Mouse (Mus musculus): Measurements from ENCODE around the gene Cmtm7.

The Cmtm7 gene

GRCm38 (mm10) chr9:114781526-114782212 lies at the start of gene Cmtm7:
TSS of gene Cmtm7 (minus strand) at chr9:114781856.
- in situ Hi-C loops (cut with MboI, MseI), result loop anchor here in 1 of 2 experiments (25.0 kb wide), 1 partner anchor 1581 kb away; no protein-coding TSS in a partner anchor

- in situ Hi-C loops (cut with MboI, MseI), result no loop called here
Observed at GRCm38 (mm10) chr9:114830351-114830750, 48.7 kb upstream of the Cmtm7 start.

- in situ Hi-C loops (cut with MboI, MseI), result no loop called here
Observed at GRCm38 (mm10) chr9:114829669-114830068, 48.0 kb upstream of the Cmtm7 start.

GRCm38 (mm10) chr9:114828377-114828776 lies 46.7 kb upstream of the Cmtm7 start:
- in situ Hi-C loops (cut with MboI, MseI), result no loop called here

- in situ Hi-C loops (cut with MboI, MseI), result no loop called here
Observed at GRCm38 (mm10) chr9:114827242-114827852, 45.7 kb upstream of the Cmtm7 start.

GRCm38 (mm10) chr9:114824166-114824565 lies 42.5 kb upstream of the Cmtm7 start:
- in situ Hi-C loops (cut with MboI, MseI), result no loop called here

- in situ Hi-C loops (cut with MboI, MseI), result no loop called here
Observed at GRCm38 (mm10) chr9:114821548-114822289, 40.1 kb upstream of the Cmtm7 start.

- in situ Hi-C loops (cut with MboI, MseI), result loop anchor here (5.0 kb wide), 2 partner anchors 57 to 83 kb away; no protein-coding TSS in a partner anchor
Observed at GRCm38 (mm10) chr9:114818918-114819317, 37.3 kb upstream of the Cmtm7 start.

GRCm38 (mm10) chr9:114817012-114817411 lies 35.4 kb upstream of the Cmtm7 start:
- in situ Hi-C loops (cut with MboI, MseI), result loop anchor here (5.0 kb wide), 2 partner anchors 55 to 85 kb away; no protein-coding TSS in a partner anchor

- in situ Hi-C loops (cut with MboI, MseI), result loop anchor here (5.0 kb wide), 2 partner anchors 54 to 86 kb away; no protein-coding TSS in a partner anchor
Observed at GRCm38 (mm10) chr9:114816121-114816520, 34.5 kb upstream of the Cmtm7 start.

- in situ Hi-C loops (cut with MboI, MseI), result loop anchor here (5.0 kb wide), 2 partner anchors 53 to 87 kb away; no protein-coding TSS in a partner anchor
Observed at GRCm38 (mm10) chr9:114815315-114815714, 33.7 kb upstream of the Cmtm7 start.

- in situ Hi-C loops (cut with MboI, MseI), result no loop called here
Observed at GRCm38 (mm10) chr9:114812001-114812400, 30.3 kb upstream of the Cmtm7 start.

GRCm38 (mm10) chr9:114810837-114811236 lies 29.2 kb upstream of the Cmtm7 start:
- in situ Hi-C loops (cut with MboI, MseI), result no loop called here

GRCm38 (mm10) chr9:114808671-114809070 lies 27.0 kb upstream of the Cmtm7 start:
- in situ Hi-C loops (cut with MboI, MseI), result no loop called here

GRCm38 (mm10) chr9:114807261-114807660 lies 25.6 kb upstream of the Cmtm7 start:
- in situ Hi-C loops (cut with MboI, MseI), result no loop called here

GRCm38 (mm10) chr9:114805151-114805671 lies 23.6 kb upstream of the Cmtm7 start:
- in situ Hi-C loops (cut with MboI, MseI), result no loop called here

GRCm38 (mm10) chr9:114802191-114802590 lies 20.5 kb upstream of the Cmtm7 start:
- in situ Hi-C loops (cut with MboI, MseI), result no loop called here

GRCm38 (mm10) chr9:114801301-114801700 lies 19.6 kb upstream of the Cmtm7 start:
- in situ Hi-C loops (cut with MboI, MseI), result no loop called here

GRCm38 (mm10) chr9:114799498-114800107 lies 17.9 kb upstream of the Cmtm7 start:
- in situ Hi-C loops (cut with MboI, MseI), result loop anchor here in 1 of 2 experiments (25.0 kb wide), 1 partner anchor 1563 kb away; no protein-coding TSS in a partner anchor

- in situ Hi-C loops (cut with MboI, MseI), result loop anchor here in 1 of 2 experiments (25.0 kb wide), 1 partner anchor 1563 kb away; no protein-coding TSS in a partner anchor
Observed at GRCm38 (mm10) chr9:114798845-114799244, 17.2 kb upstream of the Cmtm7 start.
